Mouse (Mus musculus) regulatory T cell (primary cell): ENCODE data around the gene Rab25.

Source experiments
- in situ Hi-C: fragments of 300-600 bp; cut with MboI, MseI; formaldehyde crosslinking; loops from one replicate; pipeline ENCODE4 v1.15.1; 2025; ENCODE audit warnings: high pct_unique_total_duplicates

Rab25 gene

GRCm38 (mm10) chr3:88567892-88568291 is 19.8 kb upstream of the Rab25 start:
- in situ Hi-C loops = no loop called here

GRCm38 (mm10) chr3:88566536-88567061 is 18.5 kb upstream of the Rab25 start:
- in situ Hi-C loops = no loop called here

GRCm38 (mm10) chr3:88566116-88566515 is 18.0 kb upstream of the Rab25 start:
- in situ Hi-C loops = no loop called here

- in situ Hi-C loops = no loop called here
Observed at GRCm38 (mm10) chr3:88563966-88564365, 15.9 kb upstream of the Rab25 start.

GRCm38 (mm10) chr3:88563442-88563841 is 15.3 kb upstream of the Rab25 start:
- in situ Hi-C loops = no loop called here

GRCm38 (mm10) chr3:88561989-88562388 is 13.9 kb upstream of the Rab25 start:
- in situ Hi-C loops = no loop called here

- in situ Hi-C loops = no loop called here
Observed at GRCm38 (mm10) chr3:88559596-88559995, 11.5 kb upstream of the Rab25 start.

- in situ Hi-C loops = no loop called here
Observed at GRCm38 (mm10) chr3:88556616-88557015, 8.5 kb upstream of the Rab25 start.

GRCm38 (mm10) chr3:88555731-88556130 is 7.6 kb upstream of the Rab25 start:
- in situ Hi-C loops = no loop called here

- in situ Hi-C loops = no loop called here
Observed at GRCm38 (mm10) chr3:88555069-88555605, 7.0 kb upstream of the Rab25 start.

GRCm38 (mm10) chr3:88553880-88554586 is 5.9 kb upstream of the Rab25 start:
- in situ Hi-C loops = no loop called here

- in situ Hi-C loops = no loop called here
Observed at GRCm38 (mm10) chr3:88553525-88553879, 5.4 kb upstream of the Rab25 start, which contains the start of gene Ubqln4. Ubqln4 (plus strand) TSS chr3:88553758.

- in situ Hi-C loops = no loop called here
Observed at GRCm38 (mm10) chr3:88552676-88553524, 4.8 kb upstream of the Rab25 start, which contains the start of gene Lamtor2. Lamtor2 (minus strand) TSS chr3:88553074.

- in situ Hi-C loops = no loop called here
Observed at GRCm38 (mm10) chr3:88552082-88552645, 4.1 kb upstream of the Rab25 start.

- in situ Hi-C loops = no loop called here
Observed at GRCm38 (mm10) chr3:88551586-88551985, 3.5 kb upstream of the Rab25 start.

- in situ Hi-C loops = no loop called here
Observed at GRCm38 (mm10) chr3:88546674-88547418, 1.3 kb downstream of the Rab25 start.

- in situ Hi-C loops = no loop called here
Observed at GRCm38 (mm10) chr3:88544955-88545591, 3.0 kb downstream of the Rab25 start.

- in situ Hi-C loops = no loop called here
Observed at GRCm38 (mm10) chr3:88544514-88544913, 3.6 kb downstream of the Rab25 start.

GRCm38 (mm10) chr3:88543651-88544410 is 4.3 kb downstream of the Rab25 start:
- in situ Hi-C loops = no loop called here

- in situ Hi-C loops = no loop called here
Observed at GRCm38 (mm10) chr3:88543174-88543573, 4.9 kb downstream of the Rab25 start.
